Mouse (Mus musculus) testis, adult 2 months (tissue): Measurements from ENCODE around the gene Pa2g4. TPM values are rescaled to one million over a fixed set of nuclear protein-coding genes. Genes with fewer than 3 reads are reported as not detected.
A peak's percentile ranks its signal among the peaks of the same experiment; 100 is the strongest.

Experiments used
- H3K27ac ChIP-seq: fragments of 200-500 bp; 2 replicates; pipeline ENCODE4 v1.5.1; 2012; ENCODE audit warnings: low read depth, low read length; ENCODE audit not compliant: control insufficient read depth, insufficient read depth
- H3K27me3 ChIP-seq: fragments of 200-500 bp; 2 replicates; pipeline ENCODE4 v1.6.1; 2012; ENCODE audit warnings: mild to moderate bottlenecking, low read length, moderate library complexity; ENCODE audit not compliant: control insufficient read depth, insufficient read depth
- H3K36me3 ChIP-seq: fragments of 200-500 bp; 2 replicates; pipeline ENCODE4 v1.6.1; 2012; ENCODE audit warnings: mild to moderate bottlenecking, low read length; ENCODE audit not compliant: control insufficient read depth, insufficient read depth
- H3K4me1 ChIP-seq: fragments of 200-500 bp; 2 replicates; pipeline ENCODE4 v1.6.1; 2012; ENCODE audit warnings: low read length; ENCODE audit not compliant: control insufficient read depth, insufficient read depth
- H3K4me3 ChIP-seq: fragments of 200-500 bp; 2 replicates; pipeline ENCODE4 v1.5.1; 2012; ENCODE audit warnings: low read depth, mild to moderate bottlenecking, low read length, moderate library complexity, mixed read lengths; ENCODE audit not compliant: control insufficient read depth
- CTCF ChIP-seq: fragments of 200-500 bp; IDR thresholded peaks from 2 replicates; pipeline ENCODE4 v1.5.1; 2012; ENCODE audit warnings: low read depth, mild to moderate bottlenecking, inconsistent platforms, low read length, moderate library complexity; ENCODE audit not compliant: control insufficient read depth, insufficient read depth, insufficient replicate concordance
- POLR2A ChIP-seq: fragments of 200-500 bp; IDR thresholded peaks from 2 replicates; pipeline ENCODE4 v1.6.1; 2012; ENCODE audit warnings: low read depth, mild to moderate bottlenecking, inconsistent platforms, low read length, moderate library complexity; ENCODE audit not compliant: control insufficient read depth
- polyA plus RNA-seq: library from polyadenylated mRNA; depleted of rRNA; stranded (reverse); fragments of >200 nt; gene quantifications from 2 replicates; pipeline ENCODE4 v1.2.3, GENCODE M21; 2012

The Pa2g4 gene
- polyA plus RNA-seq, 1 experiment = 36.5 TPM

DNA sequence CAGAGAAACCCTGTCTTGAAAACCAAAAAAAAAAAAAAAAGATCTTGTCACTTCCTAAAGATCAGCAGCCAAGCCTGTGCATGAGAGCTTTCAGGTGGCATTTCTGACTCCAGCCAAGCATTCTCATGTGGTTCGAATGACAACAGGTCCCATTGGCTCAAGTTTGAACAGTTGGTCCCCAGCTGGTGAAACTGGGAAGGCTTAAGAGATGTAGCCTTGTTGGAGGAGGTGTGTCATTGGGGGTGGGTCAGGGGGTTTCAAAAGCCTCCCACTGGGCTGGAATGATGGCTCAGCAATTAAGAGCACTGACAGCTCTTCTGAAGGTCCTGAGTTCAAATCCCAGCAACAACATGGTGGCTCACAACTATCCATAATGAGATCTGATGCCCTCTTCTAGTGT lies 35.7 kb upstream of the Pa2g4 start:
- no peak overlapping the region for H3K27ac ChIP-seq
- peaks cover 1% of the 10 kb centered on the region; the same call in 1 of the 2 replicates for H3K4me1 ChIP-seq
- TF ChIP-seq CTCF (no peak), POLR2A (no peak)
- no peaks in the 10 kb centered on the region for H3K27me3 ChIP-seq
- no peak overlapping the region for H3K4me3 ChIP-seq
- H3K36me3 ChIP-seq = no peaks in the 10 kb centered on the region

DNA sequence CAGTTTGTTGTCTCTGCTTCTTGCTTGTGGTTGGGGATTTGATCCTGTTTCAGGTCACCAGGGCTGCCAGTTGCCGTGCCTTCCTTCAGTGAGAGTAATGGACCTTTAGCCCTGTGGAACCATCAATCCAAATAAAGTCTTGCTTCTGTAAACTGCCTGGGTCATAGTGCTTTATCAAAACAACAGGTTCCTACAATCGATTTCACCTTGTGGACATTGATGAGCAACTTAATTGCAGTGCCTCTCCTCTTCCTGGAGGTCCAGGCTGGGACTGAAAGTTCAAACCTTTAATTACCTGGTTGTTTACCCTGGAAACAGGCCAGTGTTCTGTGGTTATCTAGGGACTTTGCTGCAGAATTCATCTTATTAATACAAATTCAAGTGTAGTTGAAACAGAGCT lies 32.7 kb upstream of the Pa2g4 start:
- no peak overlapping the region for H3K4me3 ChIP-seq
- H3K27me3 ChIP-seq = no peaks in the 10 kb centered on the region
- TF ChIP-seq POLR2A (no peak), CTCF (no peak)
- H3K27ac ChIP-seq = no peak overlapping the region
- no peaks in the 10 kb centered on the region for H3K36me3 ChIP-seq
- no peaks in the 10 kb centered on the region for H3K4me1 ChIP-seq

DNA sequence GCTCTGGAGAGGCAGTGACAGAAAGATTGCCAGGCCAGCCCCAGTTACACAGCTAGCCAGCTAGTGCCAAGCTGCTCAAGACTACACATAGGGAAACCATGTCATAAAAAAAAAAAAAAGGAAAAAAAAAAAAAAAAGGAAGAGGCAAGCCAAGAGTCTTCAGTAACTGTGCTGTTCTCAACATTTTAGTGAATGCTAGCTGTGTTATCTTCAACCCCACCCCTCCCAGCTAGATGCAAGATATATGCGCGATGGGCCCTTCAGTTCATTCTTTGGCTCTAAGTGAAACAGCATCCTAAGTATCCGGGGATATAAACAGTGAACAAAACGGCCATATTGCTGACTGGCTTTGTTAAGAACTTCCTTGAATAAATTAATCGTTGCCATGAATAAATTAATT lies 27.0 kb upstream of the Pa2g4 start:
- TF ChIP-seq POLR2A (no peak), CTCF (no peak)
- Histone ChIP-seq H3K4me1 (peaks cover 12% of the 10 kb centered on the region), H3K27ac (no peak overlapping the region), H3K27me3 (no peaks in the 10 kb centered on the region; the same call in 1 of the 2 replicates), H3K4me3 (no peak overlapping the region), H3K36me3 (no peaks in the 10 kb centered on the region)

DNA sequence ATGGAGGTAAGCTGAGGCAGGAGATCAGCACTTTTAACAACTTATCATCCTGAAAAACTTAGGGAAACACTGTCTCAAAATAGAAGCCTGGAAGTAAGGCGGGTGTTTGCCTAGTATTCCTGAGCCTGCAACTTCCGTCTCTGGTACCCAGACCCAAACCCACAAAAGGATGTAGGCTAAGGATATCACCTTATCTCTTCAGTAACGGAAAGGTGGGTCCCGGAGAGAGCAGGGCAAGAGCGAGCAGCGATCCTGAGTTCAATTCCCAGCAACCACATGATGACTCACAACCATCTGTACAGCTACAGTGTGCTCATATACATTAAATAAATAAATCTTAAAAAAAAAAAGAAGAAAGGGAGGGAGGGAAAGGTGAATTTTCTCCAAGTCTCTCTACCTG lies 25.6 kb upstream of the Pa2g4 start:
- Histone ChIP-seq H3K4me3 (no peak overlapping the region), H3K4me1 (peaks cover 12% of the 10 kb centered on the region), H3K27me3 (no peaks in the 10 kb centered on the region; the same call in 1 of the 2 replicates), H3K36me3 (no peaks in the 10 kb centered on the region), H3K27ac (no peak overlapping the region)
- no peak for TF ChIP-seq POLR2A
- no peak for TF ChIP-seq CTCF

DNA sequence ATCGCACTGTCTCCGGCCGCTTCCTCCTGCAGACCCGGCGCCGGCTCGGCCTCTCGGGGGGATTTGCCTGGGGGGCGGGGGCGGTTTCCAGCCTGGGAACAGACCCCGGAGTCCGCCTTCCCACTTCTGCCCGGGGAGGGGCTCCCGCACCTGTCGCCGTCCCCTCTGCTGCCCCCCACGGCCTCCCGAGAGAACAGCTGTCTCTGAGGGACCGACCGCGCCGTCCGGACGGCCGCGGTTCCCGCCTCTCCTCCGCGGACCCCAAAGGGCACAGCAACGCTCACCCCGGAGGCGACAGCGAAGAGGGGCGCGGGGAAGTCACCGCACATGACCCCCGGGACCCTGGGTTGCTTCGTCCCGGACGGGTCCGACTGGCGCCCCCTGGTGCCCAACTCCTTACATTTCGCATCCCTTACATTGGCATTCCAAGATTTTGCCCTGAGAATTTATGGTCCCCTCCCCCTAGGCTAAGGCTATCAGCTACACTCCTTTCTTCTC lies 24.5 kb upstream of the Pa2g4 start:
- Histone ChIP-seq H3K36me3 (no peaks in the 10 kb centered on the region), H3K4me1 (peaks cover 12% of the 10 kb centered on the region), H3K4me3 (peak overlapping the region; percentile 87), H3K27ac (no peak overlapping the region), H3K27me3 (no peaks in the 10 kb centered on the region; the same call in 1 of the 2 replicates)
- TF ChIP-seq CTCF (peak; percentile 58; the same call in 1 of the 2 replicates), POLR2A (no peak)

DNA sequence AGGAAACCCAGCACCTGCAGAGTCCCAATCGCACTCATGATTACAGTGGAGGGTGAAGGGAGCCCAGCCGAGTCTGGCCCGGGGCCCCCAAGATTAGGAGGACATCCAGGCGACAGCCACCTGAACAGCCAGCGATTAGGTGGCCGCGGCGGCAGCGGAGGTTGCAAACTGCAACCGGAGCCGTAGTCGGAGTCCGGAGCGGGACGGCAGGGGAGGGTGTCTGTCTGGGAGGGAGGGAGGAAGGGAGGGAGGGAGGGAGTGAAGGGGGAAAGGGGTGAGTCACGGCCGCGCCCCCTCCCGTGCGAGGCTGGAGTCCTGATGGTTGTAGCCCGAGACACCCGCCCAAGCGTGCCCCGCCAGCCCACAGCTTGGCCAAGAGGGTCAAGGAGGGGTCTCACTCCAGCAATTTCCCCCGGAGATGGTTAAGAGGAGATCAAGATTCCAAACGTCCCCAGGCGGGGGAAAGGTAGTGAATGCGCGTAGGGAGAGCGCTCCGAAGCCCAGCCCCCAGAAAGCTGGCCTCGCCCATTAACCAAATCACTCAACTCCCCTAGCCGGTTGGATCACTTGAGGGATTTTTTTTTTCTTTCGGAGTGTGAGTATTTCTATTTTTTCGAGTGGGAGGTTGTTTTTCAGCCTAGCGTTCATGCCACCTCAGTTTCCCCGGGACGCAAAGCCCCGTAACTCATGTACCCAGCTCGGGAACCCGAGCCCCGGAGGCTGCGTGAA lies 23.8 kb upstream of the Pa2g4 start, which contains the start of gene Erbb3:
Gene Erbb3 (minus strand): TSS at position 189 of the 729 bp plus-strand sequence.
- peak within 1 kb of the TSS; percentile 87 for H3K4me3 ChIP-seq
- no peaks in the 10 kb centered on the region; the same call in 1 of the 2 replicates for H3K27me3 ChIP-seq
- TF ChIP-seq CTCF = no peak
- TF ChIP-seq POLR2A = no peak
- H3K27ac ChIP-seq = no peak within 1 kb of the TSS
- H3K4me1 ChIP-seq = peaks cover 12% of the 10 kb centered on the region
- H3K36me3 ChIP-seq = no peaks in the 10 kb centered on the region

DNA sequence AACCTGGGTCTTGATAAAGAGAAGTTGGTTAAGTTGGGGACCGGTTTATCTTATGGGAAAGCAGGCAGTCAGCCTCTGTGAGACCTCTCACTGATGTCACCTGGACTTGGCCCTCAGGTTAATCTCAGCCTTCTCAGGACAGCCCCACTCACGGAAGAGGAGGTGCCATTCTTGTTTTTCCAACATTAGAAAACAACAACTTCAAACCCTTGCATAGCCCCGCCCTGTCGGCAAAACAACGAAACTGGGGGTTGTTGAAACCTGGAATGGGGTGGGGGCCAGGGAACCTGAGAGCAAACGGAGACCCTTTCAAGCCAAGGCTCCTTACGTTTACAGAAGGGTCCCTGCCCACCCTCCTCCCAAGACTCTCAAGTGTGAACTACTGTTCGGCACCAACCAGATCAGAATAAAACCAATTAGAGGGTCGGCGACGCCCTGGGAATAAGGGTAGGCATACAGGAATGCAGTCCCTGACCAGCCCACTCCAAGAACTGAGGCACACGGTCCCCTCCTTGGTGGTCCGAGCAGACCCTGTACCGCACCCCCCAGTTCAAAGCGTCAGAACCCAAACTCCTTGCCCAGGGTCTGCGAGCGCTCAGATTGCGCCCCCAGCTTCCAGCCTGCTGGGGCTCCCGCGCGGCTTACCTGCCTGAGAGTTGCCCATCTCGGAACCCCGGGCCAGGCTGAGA lies 23.1 kb upstream of the Pa2g4 start:
- Histone ChIP-seq H3K27ac (no peak overlapping the region), H3K27me3 (no peaks in the 10 kb centered on the region; the same call in 1 of the 2 replicates), H3K4me1 (peaks cover 18% of the 10 kb centered on the region), H3K4me3 (no peak overlapping the region; the same call in 1 of the 2 replicates), H3K36me3 (no peaks in the 10 kb centered on the region)
- no peak for TF ChIP-seq POLR2A
- TF ChIP-seq CTCF = no peak
